Mouse (Mus musculus) v-Abl transformed pro-B cells (cell line): ENCODE data around the gene Rassf1.

ENCODE experiments used
- in situ Hi-C, 2 experiments: fragments of 400-800 bp; cut with MboI; formaldehyde crosslinking; loops; one replicate each; pipeline ENCODE4 v1.15.1; 2025; ENCODE audit not compliant: unreplicated experiment in 2 of 2

The Rassf1 gene

DNA sequence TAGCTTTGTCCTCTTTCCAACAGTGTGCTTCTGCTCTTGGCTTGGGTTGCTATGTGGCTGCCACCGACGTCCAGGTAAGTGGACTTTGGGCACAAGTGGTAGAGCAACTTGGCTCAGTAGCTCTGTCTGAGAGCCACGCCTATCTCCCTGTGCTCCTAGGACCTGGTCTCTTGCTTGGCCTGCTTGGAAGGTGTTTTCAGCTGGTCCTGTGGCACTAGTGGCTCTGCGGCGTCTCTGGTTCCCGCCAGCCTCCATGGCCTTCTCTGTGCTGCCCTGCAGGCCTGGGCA lies 39.4 kb downstream of the Rassf1 start:
- in situ Hi-C loops: no loop called here

DNA sequence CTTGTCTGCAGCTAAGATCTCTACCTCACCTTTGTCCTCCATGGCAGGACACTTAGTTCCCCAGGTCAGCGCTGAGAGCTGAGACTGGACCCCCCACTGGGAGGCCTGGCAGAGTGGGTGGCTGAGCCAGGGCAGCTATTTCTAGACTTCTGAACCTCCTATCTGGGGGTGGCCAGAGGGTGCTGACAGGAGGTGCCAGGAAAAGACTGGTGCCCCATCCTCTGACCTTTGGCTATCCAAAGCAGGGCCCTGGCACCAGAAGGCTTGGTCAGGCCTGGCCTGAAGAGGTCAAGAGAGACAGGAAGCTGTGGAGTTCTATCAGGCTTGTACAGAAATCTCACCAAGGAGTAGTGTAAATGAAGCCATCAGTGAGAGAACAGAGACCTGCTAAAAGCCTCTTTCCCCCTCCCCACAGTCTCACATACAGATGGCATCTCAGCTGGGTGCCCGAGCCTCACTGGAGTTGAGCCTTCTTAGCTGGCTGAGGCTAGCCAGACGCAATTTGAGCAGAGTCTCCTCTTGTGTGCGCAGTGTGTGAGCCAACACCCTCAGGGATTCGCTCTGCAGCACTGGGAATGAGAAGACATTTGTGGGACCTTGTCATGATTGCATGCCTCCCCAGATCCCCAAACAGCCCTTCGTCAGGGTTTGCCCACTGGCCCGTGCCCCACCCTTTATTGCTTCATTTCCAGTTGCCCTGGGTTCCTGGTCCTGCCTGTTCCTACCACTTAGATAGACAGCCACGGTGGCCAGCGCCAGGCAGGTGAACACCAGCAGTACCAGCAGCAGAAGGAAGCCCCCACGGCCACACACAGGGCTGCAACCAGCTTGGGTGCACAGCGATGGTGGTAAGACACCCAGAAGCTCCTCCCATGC lies 42.0 kb downstream of the Rassf1 start:
- in situ Hi-C loops: no loop called here

DNA sequence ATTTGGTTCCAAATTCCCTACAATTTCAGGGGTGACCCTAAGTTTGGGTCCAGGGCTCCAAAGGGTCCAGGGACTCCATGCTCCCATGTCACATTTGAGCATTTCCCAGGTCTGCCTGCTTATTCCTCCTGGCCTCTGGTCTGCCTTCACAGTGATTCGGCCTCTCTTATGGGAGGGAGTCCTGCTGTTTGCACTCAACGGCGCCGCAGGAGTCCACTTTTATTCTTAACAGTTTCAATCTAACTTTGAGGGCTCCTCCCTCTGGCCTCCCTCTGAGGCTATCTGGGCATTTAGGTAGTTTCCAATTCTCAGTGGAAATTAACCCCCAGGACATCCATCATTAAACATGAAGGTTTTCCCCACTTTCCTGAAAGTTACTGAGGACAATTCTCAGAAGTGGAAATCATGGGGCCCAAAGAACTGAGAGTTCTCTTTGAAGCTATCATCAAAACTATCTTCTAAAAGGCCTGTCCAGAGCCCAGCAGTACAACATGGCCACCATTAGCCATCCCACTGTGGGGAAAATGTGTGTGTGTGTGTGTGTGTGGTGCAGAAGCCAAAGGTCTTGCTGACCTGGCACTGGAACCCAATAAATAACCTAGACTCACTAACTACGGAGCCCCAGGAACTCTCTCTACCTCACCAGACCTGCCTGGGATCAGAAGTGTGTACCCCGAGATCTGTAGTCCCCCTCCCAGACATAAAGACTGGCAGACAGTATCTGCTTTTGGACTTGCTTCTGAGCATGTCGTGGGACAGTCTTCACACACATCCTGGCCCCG lies 43.1 kb downstream of the Rassf1 start:
- in situ Hi-C loops: loop anchor here (5.0 kb wide), 2 partner anchors 83 to 143 kb away; partner anchors contain the start of gene Gnat1 (in 2 of the 2)

DNA sequence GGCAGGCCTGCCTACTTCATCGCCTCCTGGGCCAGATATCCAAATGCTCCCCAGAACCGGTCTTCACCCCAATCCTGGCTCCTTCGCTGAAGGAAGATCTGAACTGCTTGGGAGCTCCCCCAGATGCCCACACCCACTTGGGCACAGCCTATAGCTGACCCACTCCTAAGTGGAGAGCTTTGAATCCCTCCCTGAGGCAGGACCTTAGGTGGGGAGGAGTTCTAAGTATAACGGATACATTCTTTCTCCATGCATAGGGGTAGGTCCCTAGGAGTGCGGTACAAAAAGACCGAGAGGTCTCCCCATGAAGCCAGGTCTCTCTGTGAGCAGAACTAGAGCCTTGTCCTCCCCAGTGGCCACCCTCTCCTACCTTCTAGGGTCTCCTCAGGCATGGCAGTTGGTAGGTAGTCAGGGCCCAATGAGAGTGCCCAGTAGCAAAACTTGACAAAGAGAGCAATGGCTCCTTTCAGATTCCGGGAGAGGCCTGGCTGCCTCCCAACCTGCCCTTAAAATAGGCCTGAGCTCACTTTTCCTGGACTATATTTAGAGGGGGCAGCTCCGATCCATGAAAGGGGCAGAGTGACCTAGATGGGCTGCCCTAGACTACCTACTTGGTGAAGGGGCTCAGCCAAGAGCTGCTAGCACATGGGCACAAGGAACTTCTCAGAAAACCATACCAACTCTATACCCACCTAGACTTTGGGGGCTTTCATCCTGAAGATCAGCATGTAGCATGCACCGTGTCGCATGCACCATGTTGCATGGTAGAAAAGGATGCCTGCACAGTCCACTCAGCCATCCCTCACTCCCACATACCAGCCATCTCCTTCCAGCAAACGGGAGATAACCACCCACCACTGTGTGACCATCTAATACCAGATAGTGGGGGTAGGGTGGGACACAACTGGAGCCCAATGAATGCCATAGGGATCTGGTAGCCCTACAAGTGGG lies 45.5 kb downstream of the Rassf1 start:
- in situ Hi-C loops: loop anchor here (5.0 kb wide), 2 partner anchors 80 to 140 kb away; partner anchors contain the start of gene Gnat1 (in 2 of the 2)

DNA sequence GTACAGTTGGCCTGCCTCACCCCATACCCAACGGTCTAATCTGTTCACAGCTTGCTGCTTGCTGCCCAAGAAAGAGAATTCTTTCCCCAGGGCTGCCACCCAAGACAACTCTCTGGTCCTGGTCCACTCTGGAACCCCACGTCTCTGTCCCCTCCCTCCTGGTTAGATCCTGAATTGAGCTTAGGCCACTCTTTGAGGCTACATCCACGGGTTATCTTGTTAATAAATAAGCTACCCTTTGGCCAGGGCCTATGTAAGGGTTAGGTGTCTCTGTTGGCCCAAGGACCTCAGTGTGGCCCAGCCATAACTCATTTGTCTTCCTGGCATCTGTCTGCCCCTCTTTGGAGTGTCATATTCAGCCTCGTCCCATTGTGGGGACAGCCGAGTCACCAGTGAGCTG lies 47.0 kb downstream of the Rassf1 start:
- in situ Hi-C loops: loop anchor here (5.0 kb wide), 2 partner anchors 79 to 139 kb away; partner anchors contain the start of gene Gnat1 (in 2 of the 2)

DNA sequence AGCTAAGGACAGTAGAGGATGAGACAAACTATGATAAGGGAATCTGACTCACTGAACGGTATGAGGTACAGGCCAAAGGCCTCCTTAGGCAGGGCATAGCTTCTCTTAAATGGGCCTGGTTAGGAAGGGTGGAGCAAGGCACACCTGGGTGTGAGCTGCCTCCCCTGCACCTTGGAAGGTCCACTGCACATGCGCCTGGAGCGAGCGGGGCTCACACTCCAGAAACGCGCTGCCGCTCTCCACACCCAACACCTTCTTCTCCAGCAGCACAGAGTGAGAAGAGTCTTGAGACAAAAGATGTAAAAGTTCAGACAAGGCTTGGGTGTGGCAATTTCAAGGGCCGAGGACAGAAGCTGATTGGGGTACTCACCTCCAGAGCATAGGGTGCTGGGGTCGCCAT lies 48.1 kb downstream of the Rassf1 start:
- in situ Hi-C loops: loop anchor here (5.0 kb wide), 2 partner anchors 78 to 138 kb away; partner anchors contain the start of gene Gnat1 (in 2 of the 2)

DNA sequence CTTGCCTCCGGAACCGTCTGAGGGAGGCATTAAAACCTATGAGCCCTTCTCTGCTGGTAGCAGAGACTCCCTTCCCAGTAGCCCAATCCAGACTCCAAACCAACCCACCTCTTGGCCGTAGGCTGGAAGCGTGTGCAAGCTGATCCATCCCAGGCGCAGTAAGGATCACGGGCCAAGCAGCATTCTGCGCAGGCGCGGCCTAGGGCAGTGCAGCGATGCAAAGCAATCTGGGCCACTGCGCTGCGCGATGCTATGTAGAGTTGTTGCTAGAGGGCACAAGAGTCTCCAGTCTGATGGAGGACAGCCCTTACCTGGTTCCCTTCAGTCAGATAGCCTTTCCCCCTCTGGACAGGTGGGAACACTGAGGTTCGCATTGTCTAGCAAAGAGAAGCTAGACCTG lies 48.5 kb downstream of the Rassf1 start:
- in situ Hi-C loops: loop anchor here (5.0 kb wide), 2 partner anchors 77 to 137 kb away; partner anchors contain the start of gene Gnat1 (in 2 of the 2)

DNA sequence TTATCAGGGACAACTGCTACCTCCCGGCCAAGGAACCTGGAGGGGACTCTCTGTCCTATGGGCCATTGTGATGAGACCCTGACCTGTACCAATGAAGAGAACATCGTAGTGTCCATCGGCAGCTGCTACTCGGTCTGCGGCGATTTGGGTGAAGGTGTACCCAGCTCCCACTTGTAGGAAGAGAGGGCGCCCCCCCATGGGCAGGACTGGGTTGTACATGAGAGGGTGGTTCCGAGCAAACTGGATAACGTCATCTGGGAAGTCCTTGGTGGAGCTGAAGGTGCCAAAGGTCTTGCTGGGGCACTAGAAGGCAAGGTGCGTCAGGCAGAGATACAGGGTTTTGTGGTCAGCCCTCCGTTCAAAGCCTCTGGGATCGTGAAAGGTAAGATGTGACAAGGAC lies 49.4 kb downstream of the Rassf1 start:
- in situ Hi-C loops: no loop called here

DNA sequence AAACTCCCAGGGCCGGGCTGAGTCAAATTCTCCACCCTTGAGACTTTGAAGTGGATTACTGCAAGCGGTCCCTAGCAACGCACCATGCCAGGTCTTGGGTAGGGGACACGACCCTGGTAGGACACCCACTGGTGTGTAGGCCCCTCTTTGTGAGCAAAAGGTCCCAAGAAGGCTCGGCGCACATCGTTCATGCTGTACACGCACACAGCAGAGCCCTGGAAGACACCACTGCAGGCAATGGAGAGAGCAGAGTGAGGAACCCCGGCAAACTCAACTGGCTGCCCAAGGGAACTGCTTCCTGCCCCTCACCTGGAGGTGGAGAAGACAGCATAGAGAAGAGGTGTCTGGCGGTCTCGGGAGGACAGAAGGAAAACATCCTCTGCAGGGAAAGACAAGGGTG lies 49.9 kb downstream of the Rassf1 start:
- in situ Hi-C loops: no loop called here

DNA sequence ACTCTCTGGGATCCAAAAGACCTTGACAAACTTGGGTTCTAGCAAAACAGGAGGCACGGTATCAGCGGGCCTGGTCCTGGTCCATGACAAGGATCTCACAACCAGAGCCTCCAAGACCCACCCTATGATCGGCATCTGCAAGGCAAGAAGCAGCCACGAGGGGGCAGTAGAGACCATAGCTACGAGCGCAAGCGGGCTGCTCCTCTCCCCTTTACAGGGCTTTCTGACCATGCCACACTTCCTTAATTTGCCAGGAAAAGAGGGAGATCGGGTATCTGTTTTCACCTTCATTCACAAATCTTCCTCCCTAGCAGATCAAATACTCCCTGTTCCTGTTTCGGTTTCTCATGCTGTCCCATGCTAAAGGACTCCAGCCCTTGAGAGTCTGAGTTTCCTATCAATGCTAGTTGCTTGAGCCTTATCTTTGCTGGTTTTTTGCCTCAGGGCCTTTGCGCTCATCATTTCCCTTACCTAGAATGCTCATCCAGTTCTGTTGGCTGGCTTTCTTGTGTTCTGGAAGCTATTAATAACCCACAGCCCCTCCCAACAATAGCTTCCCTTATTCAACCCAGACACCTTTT lies 50.8 kb downstream of the Rassf1 start:
- in situ Hi-C loops: no loop called here

DNA sequence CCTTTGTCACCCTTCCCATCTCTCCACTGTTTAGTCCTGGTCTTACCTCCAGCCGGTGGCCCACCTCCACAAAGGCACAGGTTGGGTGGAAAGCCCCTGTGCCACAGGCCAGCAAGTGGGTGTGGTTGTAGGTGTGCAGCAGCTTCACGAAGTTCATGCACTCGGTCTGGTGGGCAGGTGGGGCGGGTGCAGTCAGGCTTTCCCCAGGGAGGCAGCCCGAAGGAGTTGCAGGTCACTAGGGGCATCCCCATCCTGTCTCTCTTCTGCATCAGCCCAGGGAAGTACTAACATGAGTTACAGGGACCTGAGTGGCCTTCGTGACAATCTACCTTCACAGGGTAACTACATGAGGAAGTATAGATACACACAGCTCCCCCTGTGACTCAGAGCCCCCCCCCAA lies 51.9 kb downstream of the Rassf1 start:
- in situ Hi-C loops: no loop called here

DNA sequence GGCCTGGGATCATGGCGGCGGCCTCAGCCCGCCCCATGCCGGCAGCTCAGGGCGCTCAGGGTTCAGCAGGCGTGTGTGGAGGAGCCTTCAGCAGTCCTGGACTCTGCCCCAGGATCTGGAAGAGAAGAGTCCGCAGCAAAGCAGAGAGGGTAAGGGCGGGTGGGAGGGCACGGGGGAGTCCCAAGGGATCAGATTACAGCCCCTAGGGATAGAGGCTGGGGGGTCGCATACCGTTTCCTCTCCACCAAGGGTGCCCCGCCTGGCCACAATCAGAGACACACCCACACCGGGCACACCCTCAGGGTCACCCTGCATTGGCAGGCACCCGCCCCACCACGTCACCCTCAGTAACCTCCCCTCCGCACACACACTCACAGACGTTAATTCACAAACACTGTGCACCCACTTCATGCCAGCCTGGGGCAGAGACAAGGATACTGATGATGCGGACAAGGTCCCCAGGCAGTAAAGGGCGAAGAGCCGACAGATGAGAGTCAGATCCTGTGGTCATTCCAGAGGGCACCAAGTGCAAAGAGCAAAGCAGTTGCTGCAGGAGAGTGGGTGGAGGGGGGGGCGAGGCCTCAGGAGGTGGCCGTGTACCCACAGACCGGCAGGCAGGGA lies 53.8 kb downstream of the Rassf1 start:
- in situ Hi-C loops: loop anchor here (5.0 kb wide), 2 partner anchors 37 to 132 kb away; no protein-coding TSS in a partner anchor

DNA sequence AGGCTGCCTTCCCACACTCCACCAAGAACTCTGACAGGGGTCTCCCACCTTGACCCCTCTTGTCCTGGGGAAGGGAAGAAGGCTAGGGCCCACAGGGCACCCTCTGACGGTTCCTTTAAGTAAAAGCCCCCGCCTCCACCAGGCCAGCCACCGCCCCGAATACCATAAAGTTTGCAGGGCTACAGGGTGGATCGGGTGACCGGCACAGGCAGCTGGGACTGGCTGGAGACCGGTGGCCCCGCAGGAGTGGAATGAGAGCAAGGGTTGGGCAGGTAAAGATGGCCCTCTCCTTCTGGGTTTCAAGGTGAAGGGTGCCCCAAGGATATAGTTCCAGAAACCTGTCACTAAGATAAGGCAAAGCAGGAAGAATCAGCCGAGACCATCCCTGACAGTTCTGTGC lies 55.2 kb downstream of the Rassf1 start:
- in situ Hi-C loops: loop anchor here (5.0 kb wide), 2 partner anchors 36 to 131 kb away; no protein-coding TSS in a partner anchor

DNA sequence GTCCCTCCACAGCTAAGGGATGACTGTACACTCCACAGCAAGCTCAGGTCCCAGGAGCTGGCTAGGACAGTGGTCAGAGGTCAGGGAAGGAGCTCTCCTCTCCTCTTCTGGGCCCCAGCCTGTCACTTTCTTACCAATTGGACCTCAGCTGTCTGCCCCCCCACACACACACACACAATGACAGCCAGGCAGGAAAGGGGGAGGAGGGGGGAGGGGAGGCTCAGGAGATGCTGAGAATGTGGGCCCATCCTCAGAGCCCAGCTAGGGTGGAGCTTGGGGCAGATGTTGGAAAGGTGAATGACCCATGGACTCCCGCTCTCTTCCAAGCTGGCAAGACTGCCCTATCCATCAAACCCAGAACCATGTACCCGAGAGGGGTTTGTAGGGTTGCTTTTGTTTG lies 55.7 kb downstream of the Rassf1 start:
- in situ Hi-C loops: loop anchor here (5.0 kb wide), 2 partner anchors 35 to 130 kb away; no protein-coding TSS in a partner anchor

DNA sequence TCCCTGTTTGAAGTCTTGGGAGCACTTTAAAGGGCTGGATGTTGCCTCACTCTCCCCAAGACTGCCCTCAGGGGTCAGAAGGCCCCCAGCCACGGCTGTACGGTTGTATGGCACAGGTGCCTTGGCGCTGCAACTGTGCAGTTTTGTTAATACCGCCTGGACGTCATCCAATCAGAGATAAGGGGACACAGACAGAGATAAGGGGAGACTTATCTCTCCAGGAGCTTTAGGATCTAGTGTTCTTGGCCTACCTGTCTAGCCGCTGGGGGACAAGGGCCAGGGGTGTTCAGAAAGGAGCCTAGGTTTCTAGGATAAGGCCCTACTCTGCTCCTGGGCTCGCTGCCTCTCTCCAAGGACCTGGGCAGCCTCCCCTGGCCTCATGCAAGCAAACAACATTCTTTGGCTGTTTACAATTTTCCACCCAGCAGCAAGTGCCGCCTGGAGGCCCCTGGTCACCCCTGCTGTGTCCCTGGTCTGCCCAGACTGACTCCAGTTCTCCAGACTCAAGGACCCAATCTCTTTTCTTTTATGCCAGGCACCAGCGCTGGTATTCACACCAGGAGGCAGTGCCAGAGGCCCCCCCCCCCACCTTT lies 56.4 kb downstream of the Rassf1 start:
- in situ Hi-C loops: loop anchor here (5.0 kb wide), 2 partner anchors 35 to 130 kb away; no protein-coding TSS in a partner anchor

DNA sequence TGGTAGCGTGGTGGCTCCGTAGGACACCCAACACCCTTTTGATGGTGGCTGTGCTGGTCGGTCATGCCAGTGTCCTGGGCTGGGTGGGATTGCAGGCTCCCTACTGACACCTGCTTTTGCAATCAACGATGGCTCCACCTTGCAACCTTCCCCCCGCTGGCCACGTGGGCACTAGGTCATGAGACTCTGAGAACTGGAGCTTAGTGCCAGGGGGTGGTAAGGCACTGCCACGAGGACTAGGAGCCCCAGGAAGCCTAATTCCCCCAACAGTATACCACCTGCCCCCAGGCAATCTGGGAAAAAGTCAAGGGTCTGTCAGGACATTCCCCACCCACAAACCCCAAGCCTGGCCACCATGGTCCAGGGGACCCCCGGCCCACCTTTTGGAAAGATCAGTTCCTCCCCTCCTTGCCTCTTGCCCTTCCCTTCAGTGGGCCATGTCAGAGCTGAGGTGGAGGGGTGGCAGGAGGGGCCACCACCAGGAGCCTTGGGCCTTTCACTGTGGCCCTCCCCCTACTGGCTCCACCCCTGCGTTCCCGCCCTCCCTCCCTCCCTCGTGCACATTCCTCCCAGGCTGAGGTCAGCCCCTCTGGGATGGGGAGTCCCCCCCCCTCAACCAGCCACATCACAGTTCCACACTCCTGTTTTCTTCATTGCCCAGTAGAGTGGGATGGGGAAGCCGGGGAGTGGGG lies 57.5 kb downstream of the Rassf1 start, which contains the start of gene Sema3b:
Gene Sema3b, minus strand, starts transcription at position 489 of the 692 bp plus-strand sequence.
- in situ Hi-C loops: loop anchor here (5.0 kb wide), 2 partner anchors 33 to 128 kb away; no protein-coding TSS in a partner anchor

DNA sequence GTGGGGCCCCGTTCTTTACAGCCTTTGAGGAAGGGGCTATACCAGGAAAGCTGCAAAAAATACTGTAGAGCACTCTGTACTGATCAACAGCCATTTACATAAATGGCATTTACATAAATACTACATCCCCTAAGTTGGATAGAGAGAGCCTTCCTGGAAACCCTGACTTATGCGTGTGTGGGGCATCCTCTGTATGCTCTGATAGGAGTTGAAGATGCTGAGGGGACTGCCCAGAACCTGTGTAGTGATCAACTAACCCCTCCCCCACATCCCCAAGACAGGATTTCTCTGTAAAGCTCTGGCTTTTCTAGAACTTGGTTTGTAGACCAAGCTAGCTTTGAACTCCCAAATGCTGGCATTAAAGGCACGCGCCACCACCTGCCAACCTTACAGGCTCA lies 58.1 kb downstream of the Rassf1 start:
- in situ Hi-C loops: loop anchor here (5.0 kb wide), 2 partner anchors 33 to 128 kb away; no protein-coding TSS in a partner anchor
